Comparison of ENCODE assay signal across 16 mouse cellular contexts in the genomic region with DNA sequence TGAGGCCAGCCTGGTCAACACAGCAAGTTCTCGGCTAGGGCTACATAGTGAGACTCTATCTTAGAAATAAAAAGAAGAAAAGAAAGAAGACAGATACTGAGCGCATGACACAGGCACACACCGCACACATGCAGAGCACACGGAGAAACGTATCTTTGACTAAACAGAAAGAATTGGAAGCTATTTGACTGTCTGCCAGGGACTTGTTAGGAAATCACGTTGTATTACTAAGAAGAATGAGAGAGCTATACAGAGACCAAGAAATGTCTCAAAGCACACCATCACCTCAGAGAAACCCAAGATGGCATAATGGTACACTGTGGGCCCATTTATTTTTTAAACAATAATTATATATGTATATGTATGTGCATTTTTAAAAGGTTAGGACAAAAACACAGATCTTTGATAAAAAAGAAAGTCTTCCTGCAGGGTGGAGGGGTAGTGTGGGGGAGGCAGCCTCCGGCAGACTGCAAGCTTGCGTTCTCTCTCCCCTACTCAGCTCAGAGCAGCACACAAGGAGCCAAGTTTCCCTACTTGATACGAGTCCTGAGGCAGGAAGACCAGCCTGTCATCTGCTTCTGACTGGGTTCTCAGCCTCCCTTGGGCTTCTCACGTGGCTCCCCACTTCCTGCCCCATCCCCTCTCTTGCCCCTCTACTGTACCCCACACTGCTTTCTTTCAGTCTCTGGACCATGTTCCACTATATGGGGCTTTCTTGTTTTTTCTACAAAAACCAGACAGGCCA.
A peak's percentile ranks its signal among the peaks of the same experiment; 100 is the strongest.
DNase-seq lines count a peak whose midpoint lies in the region; ATAC-seq lines count a peak whose summit lies in the region.
"Had no signal": no experiment of that assay in that cellular context is flagged by ENCODE, and none has a peak within 500 bp of the region (broad histone marks: within the 10 kb centered on the region; RNA-seq: fewer than 3 reads in every experiment).

No protein-coding gene starts in this region.

- H3K27ac ChIP-seq in heart, embryonic 16.5 days (ENCODE audit: low read length), result no peak overlapping the region
- H3K27ac ChIP-seq in heart, embryonic 11.5 days (ENCODE audit: low read depth, low read length), result no peak overlapping the region
- H3K27ac ChIP-seq in midbrain, embryonic 10.5 days (replicated peaks), result 0 out of 2 replicates have a peak overlapping the region, but pooled peaks have one; percentile 9
- no peak overlapping the region for H3K27ac ChIP-seq in midbrain, embryonic 14.5 days (replicated peaks; ENCODE audit: low read depth, low read length)
- H3K27ac ChIP-seq: forebrain, embryonic 13.5 days; liver, embryonic 14.5 days had no signal

- H3K4me2 ChIP-seq in heart, embryonic 16.5 days (ENCODE audit: low read depth, low read length), result no peak overlapping the region
- no peak overlapping the region for H3K4me2 ChIP-seq in heart, embryonic 11.5 days
- no peak overlapping the region for H3K4me2 ChIP-seq in midbrain, embryonic 14.5 days (ENCODE audit: low read length)
- H3K4me2 ChIP-seq: forebrain, embryonic 13.5 days; heart, embryonic 12.5 days had no signal

- H3K9me3 ChIP-seq in heart, embryonic 16.5 days (replicated peaks; ENCODE audit: control insufficient read depth, low read length), result 0 out of 2 replicates have a peak, but pooled peaks cover 4% of the 10 kb centered on the region
- no peaks in the 10 kb centered on the region for H3K9me3 ChIP-seq in heart, embryonic 11.5 days (replicated peaks; ENCODE audit: control insufficient read depth, low read length)
- H3K9me3 ChIP-seq in midbrain, embryonic 10.5 days (replicated peaks), result no peaks in the 10 kb centered on the region
- no peaks in the 10 kb centered on the region for H3K9me3 ChIP-seq in midbrain, embryonic 14.5 days (ENCODE audit: control insufficient read depth, low read length)
- H3K9me3 ChIP-seq: forebrain, embryonic 13.5 days; hindbrain, embryonic 10.5 days had no signal

- H3K27me3 ChIP-seq in heart, embryonic 16.5 days (ENCODE audit: control insufficient read depth, insufficient read depth, low read length), result no peaks in the 10 kb centered on the region
- H3K27me3 ChIP-seq in heart, embryonic 11.5 days (ENCODE audit: control insufficient read depth, insufficient read depth, low read length), result no peaks in the 10 kb centered on the region
- no peaks in the 10 kb centered on the region for H3K27me3 ChIP-seq in midbrain, embryonic 10.5 days (ENCODE audit: low read depth, poor library complexity, severe bottlenecking)
- no peaks in the 10 kb centered on the region for H3K27me3 ChIP-seq in midbrain, embryonic 14.5 days (ENCODE audit: control insufficient read depth, insufficient read depth, low read length)
- H3K27me3 ChIP-seq: forebrain, embryonic 13.5 days; heart, embryonic 12.5 days had no signal

- H3K9ac ChIP-seq in heart, embryonic 16.5 days (ENCODE audit: low read length), result no peak overlapping the region
- no peak overlapping the region for H3K9ac ChIP-seq in heart, embryonic 11.5 days (ENCODE audit: low read depth, low read length)
- no peak overlapping the region for H3K9ac ChIP-seq in midbrain, embryonic 14.5 days (replicated peaks; ENCODE audit: low read length)
- H3K9ac ChIP-seq: forebrain, embryonic 13.5 days; heart, embryonic 12.5 days; liver, embryonic 14.5 days had no signal

- peak; percentile 55; the same call in 1 of the 2 replicates for ATAC-seq in heart, embryonic 16.5 days (replicated peaks; ENCODE audit: extremely low read depth, insufficient read depth, low FRiP score)
- no peak for ATAC-seq in heart, embryonic 11.5 days (replicated peaks; ENCODE audit: insufficient number of reproducible peaks, low FRiP score, low TSS enrichment)
- no peak for ATAC-seq in midbrain, embryonic 14.5 days (ENCODE audit: low FRiP score, low TSS enrichment)
- ATAC-seq in hematopoietic stem cell, adult 5-6 weeks (replicated peaks in 1 of 2; ENCODE audit: insufficient read depth in 1 of 2, low FRiP score in 2 of 2, low TSS enrichment in 1 of 2, low read depth in 1 of 2, poor library complexity in 2 of 2, severe bottlenecking in 2 of 2), result peak; percentile 31 to 48; a peak in 3 of 4 replicates
- ATAC-seq: forebrain, embryonic 13.5 days; intestine, postnatal 0 days had no signal

- no peaks in the 10 kb centered on the region for H3K36me3 ChIP-seq in heart, embryonic 16.5 days (ENCODE audit: control insufficient read depth, insufficient read depth)
- no peaks in the 10 kb centered on the region for H3K36me3 ChIP-seq in heart, embryonic 11.5 days (ENCODE audit: control insufficient read depth, insufficient read depth, low read length)
- no peaks in the 10 kb centered on the region for H3K36me3 ChIP-seq in midbrain, embryonic 10.5 days
- H3K36me3 ChIP-seq in midbrain, embryonic 14.5 days (ENCODE audit: control insufficient read depth, insufficient read depth, low read length), result no peaks in the 10 kb centered on the region
- H3K36me3 ChIP-seq: heart, embryonic 12.5 days; hindbrain, embryonic 10.5 days had no signal

- DNase-seq in midbrain, embryonic 10.5 days (ENCODE audit: low spot score), result no peak
- DNase-seq in midbrain, embryonic 14.5 days, result no peak
- peak; percentile 37 to 48 for DNase-seq in thymus, postnatal 36 days
- DNase-seq in gastrocnemius, postnatal 10 days, result no peak
- no peak for DNase-seq in urinary bladder, adult 18-20 months (ENCODE audit: low spot score in 2 of 2)
- DNase-seq: adrenal gland, postnatal 14 days; cerebellum, postnatal 25 days; kidney, postnatal 25 days had no signal

- WGBS in heart, embryonic 16.5 days, result 54% methylated on average over 10 of the region's 10 CpGs
- WGBS in heart, embryonic 11.5 days (ENCODE audit: insufficient replicate concordance), result 66% methylated on average over 10 of the region's 10 CpGs
- 88% methylated on average over 10 of the region's 10 CpGs for WGBS in midbrain, embryonic 10.5 days
- WGBS in midbrain, embryonic 14.5 days, result 74% methylated on average over 10 of the region's 10 CpGs

- no peak overlapping the region for H3K4me3 ChIP-seq in heart, embryonic 16.5 days (ENCODE audit: low read length)
- H3K4me3 ChIP-seq in heart, embryonic 11.5 days (ENCODE audit: low read depth, low read length), result no peak overlapping the region
- H3K4me3 ChIP-seq in midbrain, embryonic 10.5 days, result no peak overlapping the region
- H3K4me3 ChIP-seq in midbrain, embryonic 14.5 days (replicated peaks; ENCODE audit: low read depth, low read length), result no peak overlapping the region
- H3K4me3 ChIP-seq: forebrain, embryonic 13.5 days; heart, embryonic 12.5 days; hindbrain, embryonic 10.5 days had no signal

- no peaks in the 10 kb centered on the region for H3K4me1 ChIP-seq in heart, embryonic 16.5 days (ENCODE audit: control insufficient read depth, insufficient read depth, low read length)
- no peaks in the 10 kb centered on the region for H3K4me1 ChIP-seq in heart, embryonic 11.5 days (ENCODE audit: control insufficient read depth, insufficient read depth, low read length)
- H3K4me1 ChIP-seq in midbrain, embryonic 10.5 days, result no peaks in the 10 kb centered on the region
- H3K4me1 ChIP-seq in midbrain, embryonic 14.5 days (ENCODE audit: control insufficient read depth, insufficient read depth, low read length), result 0 out of 2 replicates have a peak, but pooled peaks cover 1% of the 10 kb centered on the region
- H3K4me1 ChIP-seq: forebrain, embryonic 13.5 days; heart, embryonic 12.5 days; hindbrain, embryonic 10.5 days had no signal

Comparison
In these comparisons a context has a peak if more than half of its experiments do, and no peak if none do; other contexts are left out.
1. ATAC-seq: peak in heart, embryonic 16.5 days (single experiment) and hematopoietic stem cell, adult 5-6 weeks (2 of 2); none in heart, embryonic 11.5 days (single experiment) and midbrain, embryonic 14.5 days (single experiment).
2. DNase-seq: peak in thymus, postnatal 36 days (2 of 2); none in midbrain, embryonic 10.5 days (single experiment), midbrain, embryonic 14.5 days (single experiment), gastrocnemius, postnatal 10 days (single experiment) and urinary bladder, adult 18-20 months (0 of 2).